Mouse (Mus musculus) heart, embryonic 12.5 days (tissue): ENCODE measurements around the gene Prlh. TPM values are rescaled to one million over a fixed set of nuclear protein-coding genes. Genes with fewer than 3 reads are reported as not detected.

Experiments
- ATAC-seq: fragments of 200-750 bp; cut with Nextera tagmentation; 2 replicates; pipeline ENCODE4 v1.8.0; 2017; ENCODE audit warnings: moderate TSS enrichment, moderate library complexity; ENCODE audit not compliant: insufficient number of reproducible peaks, low FRiP score
- H3K27ac ChIP-seq: fragments of 300-500 bp; sonication (generic); 2 replicates; pipeline ENCODE4 v1.5.1; 2016; ENCODE audit warnings: mild to moderate bottlenecking, moderate library complexity; ENCODE audit not compliant: poor library complexity, severe bottlenecking
- H3K27me3 ChIP-seq: fragments of 300-500 bp; sonication (generic); replicated peaks from 2 replicates; pipeline ENCODE4 v1.6.1; 2016; ENCODE audit warnings: mild to moderate bottlenecking, moderate library complexity
- H3K36me3 ChIP-seq: fragments of 300-500 bp; sonication (generic); 2 replicates; pipeline ENCODE4 v1.6.1; 2016; ENCODE audit warnings: mild to moderate bottlenecking, moderate library complexity
- H3K4me1 ChIP-seq: fragments of 300-500 bp; sonication (generic); replicated peaks from 2 replicates; pipeline ENCODE4 v1.6.1; 2016; ENCODE audit warnings: mild to moderate bottlenecking
- H3K4me2 ChIP-seq: fragments of 300-500 bp; sonication (generic); 2 replicates; pipeline ENCODE4 v1.6.1; 2016; ENCODE audit warnings: mild to moderate bottlenecking, moderate library complexity
- H3K4me3 ChIP-seq: fragments of 300-500 bp; sonication (generic); 2 replicates; pipeline ENCODE4 v1.5.1; 2016; ENCODE audit warnings: mild to moderate bottlenecking
- H3K9ac ChIP-seq: fragments of 300-500 bp; sonication (generic); 2 replicates; pipeline ENCODE4 v1.6.1; 2016; ENCODE audit warnings: mild to moderate bottlenecking, moderate library complexity
- H3K9me3 ChIP-seq: fragments of 300-500 bp; sonication (generic); replicated peaks from 2 replicates; pipeline ENCODE4 v1.6.1; 2016; ENCODE audit warnings: mild to moderate bottlenecking, moderate library complexity
- WGBS: fragments of 180-500 bp; shearing (Covaris S2); methylation state at CpG from one replicate; pipeline ENCODE4 v1.1.7; 2016; 5-methylcytosine and 5-hydroxymethylcytosine counted together
- polyA plus RNA-seq: library from polyadenylated mRNA; unstranded; fragments of >200 nt; fragmentation: Nextera tagmentation; extraction: Ambion mirVana; gene quantifications from 2 replicates; pipeline ENCODE4 v1.2.1, GENCODE M21; 2016

Gene Prlh
- polyA plus RNA-seq, 1 experiment from 2014 or later = not detected

- no peak for ATAC-seq
- no peak overlapping the region for H3K4me3 ChIP-seq
- H3K4me1 ChIP-seq = peaks cover 12% of the 10 kb centered on the region
- H3K36me3 ChIP-seq = no peaks in the 10 kb centered on the region
- H3K4me2 ChIP-seq = no peak overlapping the region
- no peak overlapping the region for H3K27ac ChIP-seq
- H3K9ac ChIP-seq = no peak overlapping the region
- H3K9me3 ChIP-seq = 0 out of 2 replicates have a peak, but pooled peaks cover 3% of the 10 kb centered on the region
- WGBS = 74% methylated on average over 4 of the region's 4 CpGs
- H3K27me3 ChIP-seq = no peaks in the 10 kb centered on the region
Measured at GRCm38 (mm10) chr1:90926030-90926429, 26.9 kb upstream of the Prlh start.

GRCm38 (mm10) chr1:90927308-90927707 is 25.6 kb upstream of the Prlh start:
- peak overlapping the region; percentile 84 for H3K4me2 ChIP-seq
- H3K4me1 ChIP-seq = peaks cover 12% of the 10 kb centered on the region
- no peak overlapping the region for H3K4me3 ChIP-seq
- no peak overlapping the region for H3K27ac ChIP-seq
- H3K9me3 ChIP-seq = 0 out of 2 replicates have a peak, but pooled peaks cover 3% of the 10 kb centered on the region
- H3K27me3 ChIP-seq = no peaks in the 10 kb centered on the region
- H3K9ac ChIP-seq = no peak overlapping the region
- 38% methylated on average over 15 of the region's 15 CpGs for WGBS
- no peak for ATAC-seq
- no peaks in the 10 kb centered on the region for H3K36me3 ChIP-seq

DNA sequence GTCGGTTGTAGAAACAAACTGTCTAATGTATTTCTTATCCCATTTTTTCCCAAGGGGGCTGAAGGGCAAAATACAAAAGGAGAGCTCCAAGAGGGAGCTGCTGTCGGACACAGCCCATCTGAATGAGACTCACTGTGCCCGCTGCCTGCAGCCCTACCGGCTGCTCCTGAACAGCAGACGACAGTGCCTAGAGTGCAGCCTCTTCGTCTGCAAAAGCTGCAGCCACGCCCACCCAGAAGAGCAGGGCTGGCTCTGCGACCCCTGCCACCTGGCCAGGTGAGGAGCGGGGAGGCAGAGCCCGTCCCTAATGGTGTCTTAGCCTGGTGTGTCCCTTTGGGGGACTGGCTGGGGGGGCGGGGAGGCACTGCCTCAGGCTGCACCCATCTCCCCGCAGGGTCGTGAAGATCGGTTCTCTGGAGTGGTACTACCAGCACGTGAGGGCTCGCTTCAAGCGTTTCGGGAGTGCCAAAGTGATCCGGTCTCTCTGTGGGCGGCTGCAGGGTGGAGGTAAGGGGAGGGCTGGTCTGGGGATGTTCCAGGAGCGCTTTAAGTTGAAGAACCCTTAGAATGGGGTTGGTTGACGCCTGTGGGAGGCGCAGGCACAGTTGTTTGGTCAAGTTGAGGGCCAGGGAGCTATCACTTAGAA is 24.9 kb upstream of the Prlh start:
- 0 out of 2 replicates have a peak, but pooled peaks cover 3% of the 10 kb centered on the region for H3K9me3 ChIP-seq
- WGBS = 3% methylated on average over 23 of the region's 23 CpGs
- H3K4me2 ChIP-seq = peak overlapping the region; percentile 84
- peak overlapping the region; percentile 62 for H3K9ac ChIP-seq
- H3K36me3 ChIP-seq = no peaks in the 10 kb centered on the region
- peak overlapping the region; percentile 41 for H3K4me3 ChIP-seq
- peak; percentile 34; the same call in 1 of the 2 replicates for ATAC-seq
- no peak overlapping the region for H3K27ac ChIP-seq
- 0 out of 2 replicates have a peak, but pooled peaks cover under 1% of the 10 kb centered on the region for H3K27me3 ChIP-seq
- H3K4me1 ChIP-seq = peaks cover 18% of the 10 kb centered on the region

DNA sequence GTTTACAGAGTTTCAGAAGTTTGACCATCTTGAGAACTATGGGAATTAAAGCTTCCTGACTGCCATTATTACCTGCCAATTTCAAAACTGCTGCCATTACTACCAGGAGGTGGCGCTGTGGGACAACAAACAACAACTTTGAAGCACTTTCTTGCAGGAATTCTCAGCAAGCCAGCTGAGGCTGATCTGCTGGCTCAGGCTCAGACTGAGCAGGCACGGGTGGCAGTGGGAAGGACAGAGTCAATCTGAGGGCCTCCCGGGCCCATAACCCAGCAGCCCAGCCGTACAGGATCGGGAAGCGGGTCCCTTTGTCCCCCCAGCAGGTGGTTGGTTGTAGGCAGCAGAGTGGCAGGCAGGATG is 24.4 kb upstream of the Prlh start:
- peaks cover 4% of the 10 kb centered on the region; the same call in 1 of the 2 replicates for H3K27me3 ChIP-seq
- ATAC-seq = no peak; the same call in 1 of the 2 replicates

DNA sequence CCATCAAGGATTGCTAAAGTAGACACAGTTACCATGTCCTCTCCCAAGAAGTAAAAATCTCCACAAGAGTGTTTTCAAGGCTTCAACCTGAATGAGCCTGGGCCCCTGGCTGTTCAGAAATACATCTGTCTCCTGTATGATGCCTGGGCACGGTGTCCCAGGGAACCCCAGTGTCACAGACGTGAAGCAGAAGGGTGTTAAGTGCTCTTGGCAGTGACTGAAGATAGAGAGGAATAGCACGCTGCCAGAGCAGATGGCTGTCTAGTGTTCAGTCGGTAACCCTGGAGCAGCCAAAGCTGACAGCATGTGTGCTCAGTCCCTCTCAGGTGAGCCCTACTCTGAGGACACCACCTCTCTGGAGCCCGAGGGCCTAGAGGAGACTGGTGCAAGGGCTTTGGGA is 19.9 kb upstream of the Prlh start:
- H3K36me3 ChIP-seq = no peaks in the 10 kb centered on the region
- ATAC-seq = no peak
- 38% methylated on average over 5 of the region's 5 CpGs for WGBS
- peaks cover 15% of the 10 kb centered on the region for H3K4me1 ChIP-seq
- no peak overlapping the region for H3K4me3 ChIP-seq
- H3K9me3 ChIP-seq = no peaks in the 10 kb centered on the region
- H3K4me2 ChIP-seq = no peak overlapping the region
- H3K27me3 ChIP-seq = peaks cover 10% of the 10 kb centered on the region
- H3K27ac ChIP-seq = no peak overlapping the region
- no peak overlapping the region for H3K9ac ChIP-seq

More for the DNA sequence above, 24.4 kb upstream of the Prlh start:
- peak overlapping the region; percentile 84 for H3K4me2 ChIP-seq
- peaks cover 20% of the 10 kb centered on the region for H3K4me1 ChIP-seq
- no peak overlapping the region for H3K9ac ChIP-seq
- no peaks in the 10 kb centered on the region for H3K36me3 ChIP-seq
- WGBS = 4% methylated on average over 6 of the region's 6 CpGs
- H3K9me3 ChIP-seq = 0 out of 2 replicates have a peak, but pooled peaks cover 3% of the 10 kb centered on the region
- peak overlapping the region; percentile 41 for H3K4me3 ChIP-seq
- H3K27ac ChIP-seq = no peak overlapping the region

DNA sequence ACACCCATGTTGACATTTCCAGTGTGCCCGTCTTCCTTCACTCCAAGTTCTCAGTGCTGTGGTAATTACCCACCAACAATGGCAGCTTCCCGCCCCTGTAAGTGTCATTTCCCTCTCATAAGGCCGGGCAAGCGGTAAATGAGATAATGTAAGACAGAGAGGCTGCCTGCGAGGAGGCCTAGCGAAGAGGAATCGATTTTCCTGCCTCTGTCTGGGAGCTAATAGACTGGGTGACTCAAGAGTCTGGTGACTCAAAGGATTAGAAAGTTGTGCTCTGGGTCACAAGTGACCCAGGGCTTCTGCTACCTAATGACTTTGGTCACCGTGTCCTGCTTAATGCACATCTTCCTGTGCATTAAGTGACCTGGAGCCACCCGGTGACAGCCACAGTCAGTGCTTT is 15.9 kb upstream of the Prlh start:
- peaks cover 8% of the 10 kb centered on the region; the same call in 1 of the 2 replicates for H3K4me1 ChIP-seq
- WGBS = 58% methylated on average over 9 of the region's 9 CpGs

DNA sequence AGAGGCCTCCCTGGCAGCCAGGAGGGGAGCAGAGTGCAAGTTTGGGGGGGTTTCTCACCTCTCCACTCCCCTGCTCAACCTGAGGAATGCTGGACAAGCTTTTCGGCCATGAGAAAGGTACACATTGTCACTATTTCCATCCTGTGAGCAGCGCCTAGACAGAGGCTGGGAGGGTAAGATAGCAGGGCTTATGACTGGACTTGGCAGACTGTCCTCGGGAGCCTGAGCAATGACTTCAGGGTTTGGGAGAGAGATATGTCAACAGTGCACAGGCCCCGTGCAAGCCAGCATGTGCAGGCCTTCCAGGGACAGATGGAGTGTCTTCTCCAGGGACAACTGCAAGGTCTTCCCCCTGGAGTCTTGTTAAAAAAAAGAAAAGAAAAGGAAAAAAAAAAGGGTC is 12.9 kb upstream of the Prlh start:
- no peaks in the 10 kb centered on the region for H3K36me3 ChIP-seq
- H3K27ac ChIP-seq = no peak overlapping the region
- WGBS = 58% methylated on average over 4 of the region's 4 CpGs
- H3K4me2 ChIP-seq = no peak overlapping the region
- H3K4me1 ChIP-seq = no peaks in the 10 kb centered on the region
- no peak overlapping the region for H3K4me3 ChIP-seq
- no peak for ATAC-seq
- no peak overlapping the region for H3K9ac ChIP-seq
- H3K27me3 ChIP-seq = no peaks in the 10 kb centered on the region; the same call in 1 of the 2 replicates
- no peaks in the 10 kb centered on the region for H3K9me3 ChIP-seq

More for the DNA sequence above, 15.9 kb upstream of the Prlh start:
- H3K4me3 ChIP-seq = no peak overlapping the region
- no peak overlapping the region for H3K9ac ChIP-seq
- no peaks in the 10 kb centered on the region for H3K36me3 ChIP-seq
- ATAC-seq = no peak
- peaks cover 10% of the 10 kb centered on the region for H3K27me3 ChIP-seq
- H3K9me3 ChIP-seq = no peaks in the 10 kb centered on the region
- H3K4me2 ChIP-seq = no peak overlapping the region
- no peak overlapping the region for H3K27ac ChIP-seq

DNA sequence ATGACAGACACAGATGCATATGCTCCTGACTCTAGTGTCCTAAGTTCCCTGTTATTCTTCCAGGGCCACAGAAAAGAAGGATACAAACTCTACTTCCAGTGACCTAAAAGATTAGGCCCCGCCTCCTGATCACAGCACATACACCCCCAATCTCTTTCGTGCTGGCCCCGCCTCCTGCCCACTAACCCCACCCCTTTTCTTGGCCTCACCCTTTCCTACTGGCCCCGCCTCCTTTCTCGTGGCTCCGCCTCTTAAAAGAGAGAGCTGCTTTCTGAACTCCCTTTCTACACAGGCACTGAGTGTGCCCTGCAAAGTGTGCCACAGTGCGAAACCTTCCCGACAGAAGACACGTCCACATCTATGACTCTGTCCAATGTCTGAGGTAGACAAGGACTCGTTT is 7.7 kb upstream of the Prlh start:
- Histone ChIP-seq H3K9ac (no peak overlapping the region), H3K4me3 (no peak overlapping the region), H3K4me1 (no peaks in the 10 kb centered on the region), H3K36me3 (no peaks in the 10 kb centered on the region), H3K27ac (no peak overlapping the region), H3K4me2 (no peak overlapping the region), H3K27me3 (no peaks in the 10 kb centered on the region; the same call in 1 of the 2 replicates), H3K9me3 (no peaks in the 10 kb centered on the region)
- WGBS = 58% methylated on average over 10 of the region's 10 CpGs
- ATAC-seq = no peak

- 63% methylated on average over 2 of the region's 2 CpGs for WGBS
- ATAC-seq = no peak
- Histone ChIP-seq H3K9ac (no peak overlapping the region), H3K4me3 (no peak overlapping the region), H3K36me3 (no peaks in the 10 kb centered on the region), H3K9me3 (no peaks in the 10 kb centered on the region), H3K27me3 (peaks cover 11% of the 10 kb centered on the region; the same call in 1 of the 2 replicates), H3K4me2 (no peak overlapping the region), H3K4me1 (0 out of 2 replicates have a peak, but pooled peaks cover 4% of the 10 kb centered on the region), H3K27ac (no peak overlapping the region)
Measured at GRCm38 (mm10) chr1:90947252-90947651, 5.7 kb upstream of the Prlh start.

GRCm38 (mm10) chr1:90949309-90949708 is 3.6 kb upstream of the Prlh start:
- Histone ChIP-seq H3K4me3 (no peak overlapping the region), H3K36me3 (no peaks in the 10 kb centered on the region), H3K9ac (no peak overlapping the region), H3K27ac (no peak overlapping the region), H3K9me3 (no peaks in the 10 kb centered on the region), H3K4me2 (no peak overlapping the region), H3K27me3 (peaks cover 19% of the 10 kb centered on the region; the same call in 1 of the 2 replicates), H3K4me1 (0 out of 2 replicates have a peak, but pooled peaks cover 4% of the 10 kb centered on the region)
- 53% methylated on average over 9 of the region's 9 CpGs for WGBS
- ATAC-seq = no peak

DNA sequence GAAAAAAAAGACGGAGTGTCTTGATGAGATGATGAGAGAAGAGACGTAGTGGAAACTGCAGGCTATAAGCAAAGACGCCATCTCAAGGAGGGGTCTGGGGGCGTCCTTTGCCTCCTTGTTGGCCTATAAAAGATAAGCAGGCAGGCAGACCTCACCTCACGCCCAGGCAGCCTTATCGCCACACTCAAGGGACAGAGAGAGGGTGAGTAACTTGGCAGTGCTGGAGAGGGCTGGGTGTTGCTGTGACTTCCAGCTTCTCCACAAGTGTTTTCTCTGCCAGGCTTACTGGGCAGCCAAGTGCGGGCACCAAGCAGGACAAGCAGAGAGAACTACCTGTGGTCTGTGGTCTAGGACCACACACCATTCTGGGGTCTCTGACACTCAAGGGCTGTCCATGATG is 1.2 kb upstream of the Prlh start:
- no peak for ATAC-seq
- H3K4me3 ChIP-seq = no peak overlapping the region
- peaks cover 19% of the 10 kb centered on the region; the same call in 1 of the 2 replicates for H3K27me3 ChIP-seq
- no peak overlapping the region for H3K4me2 ChIP-seq
- 54% methylated on average over 7 of the region's 7 CpGs for WGBS
- 0 out of 2 replicates have a peak, but pooled peaks cover 4% of the 10 kb centered on the region for H3K4me1 ChIP-seq
- H3K36me3 ChIP-seq = no peaks in the 10 kb centered on the region
- H3K27ac ChIP-seq = no peak overlapping the region
- no peaks in the 10 kb centered on the region for H3K9me3 ChIP-seq
- no peak overlapping the region for H3K9ac ChIP-seq
